Mouse (Mus musculus) liver, embryonic 15.5 days (tissue): ENCODE measurements around the gene Fam173b. TPM values are rescaled to one million over a fixed set of nuclear protein-coding genes. Genes with fewer than 3 reads are reported as not detected.

ENCODE experiments used
- ATAC-seq: fragments of 200-750 bp; cut with Nextera tagmentation; 2 replicates; pipeline ENCODE4 v1.8.0; 2017; ENCODE audit warnings: moderate number of reproducible peaks, mild to moderate bottlenecking, moderate library complexity; ENCODE audit not compliant: insufficient read depth
- H3K27ac ChIP-seq: fragments of 300-500 bp; sonication (generic); replicated peaks from 2 replicates; pipeline ENCODE4 v1.5.1; 2015; ENCODE audit warnings: mild to moderate bottlenecking, inconsistent platforms
- H3K27me3 ChIP-seq: fragments of 300-500 bp; sonication (generic); 2 replicates; pipeline ENCODE4 v1.6.1; 2015; ENCODE audit warnings: mild to moderate bottlenecking, inconsistent platforms
- H3K36me3 ChIP-seq: fragments of 300-500 bp; sonication (generic); replicated peaks from 2 replicates; pipeline ENCODE4 v1.6.1; 2015; ENCODE audit warnings: moderate library complexity, mild to moderate bottlenecking, inconsistent platforms
- H3K4me1 ChIP-seq: fragments of 300-500 bp; sonication (generic); replicated peaks from 2 replicates; pipeline ENCODE4 v1.6.1; 2015; ENCODE audit warnings: inconsistent platforms
- H3K4me2 ChIP-seq: fragments of 300-500 bp; sonication (generic); 2 replicates; pipeline ENCODE4 v1.6.1; 2015; ENCODE audit warnings: moderate library complexity, mild to moderate bottlenecking, inconsistent platforms
- H3K4me3 ChIP-seq: fragments of 300-500 bp; sonication (generic); replicated peaks from 2 replicates; pipeline ENCODE4 v1.5.1; 2015; ENCODE audit warnings: mild to moderate bottlenecking, inconsistent platforms
- H3K9ac ChIP-seq: fragments of 300-500 bp; sonication (generic); 2 replicates; pipeline ENCODE4 v1.6.1; 2015; ENCODE audit warnings: moderate library complexity, mild to moderate bottlenecking, inconsistent platforms
- H3K9me3 ChIP-seq: fragments of 300-500 bp; sonication (generic); replicated peaks from 2 replicates; pipeline ENCODE4 v1.6.1; 2016; ENCODE audit warnings: inconsistent platforms
- whole genome bisulfite sequencing: fragments of 180-500 bp; shearing (Covaris S2); methylation state at CpG from one replicate; pipeline ENCODE4 v1.1.7; 2015; ENCODE audit warnings: mixed read lengths; ENCODE audit not compliant: insufficient replicate concordance; 5-methylcytosine and 5-hydroxymethylcytosine counted together
- polyA plus RNA-seq: library from polyadenylated mRNA; unstranded; fragments of >200 nt; fragmentation: Nextera tagmentation; extraction: Ambion mirVana; gene quantifications from 2 replicates; pipeline ENCODE4 v1.2.1, GENCODE M21; 2015

Gene Fam173b
- polyA plus RNA-seq, 1 experiment from 2014 or later: 8.3 TPM

DNA sequence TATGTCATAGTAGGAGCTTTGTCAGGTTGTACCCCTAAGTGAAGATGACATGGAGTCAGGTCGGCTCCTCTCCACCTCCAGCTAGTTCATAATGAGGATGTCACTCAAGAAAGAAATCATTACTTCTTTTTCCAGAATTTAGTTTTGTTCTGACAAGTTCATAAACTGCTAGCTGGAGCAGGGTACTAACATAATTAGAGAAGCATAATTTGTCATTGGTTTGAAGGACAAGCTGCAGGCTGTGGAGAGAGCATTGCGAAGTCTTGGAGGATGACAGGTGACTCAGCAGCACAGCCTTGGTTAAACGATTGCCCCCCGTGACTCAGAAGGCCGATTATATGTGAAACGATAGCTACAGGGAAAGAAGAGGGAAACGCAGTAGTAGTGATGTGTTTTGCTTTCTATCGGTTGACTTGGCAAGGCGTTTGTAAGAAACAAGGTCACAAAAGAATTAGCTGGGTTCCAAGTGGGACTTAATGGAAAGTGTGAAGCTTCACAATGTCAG, 34.5 kb downstream of the Fam173b start:
- no peak overlapping the region for H3K4me2 ChIP-seq
- ATAC-seq: no peak
- H3K27me3 ChIP-seq: no peaks in the 10 kb centered on the region
- H3K4me3 ChIP-seq: no peak overlapping the region
- no peaks in the 10 kb centered on the region for H3K4me1 ChIP-seq
- no peak overlapping the region for H3K27ac ChIP-seq
- H3K36me3 ChIP-seq: no peaks in the 10 kb centered on the region
- no peaks in the 10 kb centered on the region for H3K9me3 ChIP-seq
- 66% methylated on average over 9 of the region's 9 CpGs for WGBS
- H3K9ac ChIP-seq: no peak overlapping the region

DNA sequence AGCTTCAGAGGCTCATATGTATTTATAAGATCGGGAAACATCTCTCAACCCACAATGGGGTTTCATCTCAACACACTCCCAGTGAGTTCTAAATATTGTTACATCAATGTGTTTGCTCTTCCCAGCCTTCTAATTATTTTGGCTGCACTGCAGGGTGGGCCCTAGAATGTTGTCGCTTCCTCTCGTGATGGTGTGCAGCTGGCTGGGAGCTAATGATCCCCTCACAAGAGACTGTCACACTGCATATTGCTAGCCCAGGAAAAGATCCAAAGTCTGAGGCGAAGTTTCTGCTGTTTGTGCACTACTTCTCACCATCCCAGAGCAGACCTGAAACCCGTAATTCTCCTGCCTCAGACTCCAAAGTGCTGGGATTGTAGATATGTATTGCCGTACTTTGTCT, 45.6 kb downstream of the Fam173b start:
- no peaks in the 10 kb centered on the region for H3K9me3 ChIP-seq
- H3K9ac ChIP-seq: no peak overlapping the region
- 63% methylated on average over 6 of the region's 6 CpGs for WGBS
- no peaks in the 10 kb centered on the region for H3K4me1 ChIP-seq
- no peak overlapping the region for H3K27ac ChIP-seq
- no peaks in the 10 kb centered on the region for H3K27me3 ChIP-seq
- H3K4me3 ChIP-seq: no peak overlapping the region
- H3K4me2 ChIP-seq: no peak overlapping the region
- H3K36me3 ChIP-seq: no peaks in the 10 kb centered on the region
- ATAC-seq: no peak

DNA sequence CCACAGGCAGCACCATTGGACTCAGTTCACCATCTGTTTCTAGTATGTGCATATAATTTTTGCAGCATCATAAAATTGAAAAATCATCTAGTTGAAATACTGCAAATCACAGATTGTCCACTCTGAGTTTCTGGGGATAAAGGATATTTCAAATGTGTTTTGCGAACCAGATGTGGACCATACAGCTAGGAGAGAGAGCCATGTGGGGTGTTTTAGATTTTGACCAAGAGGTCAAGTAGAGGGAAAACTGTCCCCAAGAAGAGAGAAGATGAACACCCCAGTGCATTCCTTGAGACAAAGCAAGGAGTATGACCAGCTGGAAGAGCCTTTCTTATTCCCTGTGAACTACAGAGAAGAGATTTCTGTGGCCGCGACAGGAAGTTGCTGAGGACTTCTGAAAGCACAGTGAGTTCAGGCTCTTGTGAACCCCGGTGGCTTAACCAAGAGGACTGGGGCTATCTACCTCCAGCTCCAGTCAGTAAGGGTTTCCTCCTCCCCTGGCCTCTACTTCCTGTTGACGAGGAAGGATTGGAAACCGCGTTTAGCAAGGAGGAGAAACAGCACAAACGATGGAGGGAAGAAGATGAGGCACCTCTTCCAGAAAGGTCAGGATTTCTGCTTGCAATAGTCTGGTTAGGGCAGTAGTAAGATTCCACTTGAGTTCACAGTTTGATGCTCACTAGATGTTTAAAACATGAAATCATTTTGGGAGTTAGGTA, 46.4 kb downstream of the Fam173b start:
- no peak overlapping the region for H3K27ac ChIP-seq
- H3K27me3 ChIP-seq: no peaks in the 10 kb centered on the region
- H3K9me3 ChIP-seq: no peaks in the 10 kb centered on the region
- H3K4me2 ChIP-seq: no peak overlapping the region
- H3K36me3 ChIP-seq: no peaks in the 10 kb centered on the region
- WGBS: 20% methylated on average over 8 of the region's 8 CpGs
- H3K9ac ChIP-seq: no peak overlapping the region
- H3K4me1 ChIP-seq: no peaks in the 10 kb centered on the region
- ATAC-seq: no peak
- no peak overlapping the region for H3K4me3 ChIP-seq

DNA sequence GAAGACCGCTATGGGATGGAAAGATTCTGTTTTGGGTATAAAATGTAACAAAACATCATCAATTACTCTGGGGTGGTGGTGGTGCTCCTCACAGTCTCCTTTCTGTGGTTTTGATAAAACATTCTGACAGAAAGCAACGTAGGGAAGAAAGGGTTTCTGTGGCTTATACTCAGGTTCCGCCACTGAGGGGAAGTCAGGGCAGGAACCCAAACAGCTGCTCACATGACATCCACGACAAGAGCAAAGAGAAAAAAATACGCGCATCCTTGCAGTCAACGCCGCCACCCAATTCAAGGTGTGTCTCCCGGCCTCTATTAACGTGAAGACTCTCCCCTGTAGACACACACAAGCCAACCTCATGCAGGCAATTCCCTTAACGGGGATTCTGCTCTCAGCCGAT, 48.0 kb downstream of the Fam173b start:
- no peak overlapping the region for H3K4me2 ChIP-seq
- 60% methylated on average over 12 of the region's 12 CpGs for WGBS

DNA sequence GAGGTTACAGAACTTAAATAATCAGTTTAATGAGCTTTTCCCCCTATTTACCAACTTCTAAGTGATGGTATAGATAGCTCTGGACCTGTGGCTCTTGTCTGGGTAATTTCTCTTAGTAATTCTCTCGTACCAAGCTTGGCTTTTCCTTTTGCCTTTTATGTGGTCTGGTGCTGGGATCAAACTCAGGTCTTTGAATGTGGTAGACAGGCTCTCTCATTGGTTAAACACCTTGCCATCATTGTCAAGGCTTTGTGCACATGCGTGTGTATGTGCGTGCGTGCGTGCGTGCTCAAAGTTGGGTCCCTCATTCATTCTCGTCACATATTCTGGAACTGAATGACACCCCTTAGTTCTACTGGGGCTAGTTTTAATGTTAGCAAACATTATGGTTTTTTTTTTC, 49.2 kb downstream of the Fam173b start:
- no peak overlapping the region for H3K27ac ChIP-seq
- no peaks in the 10 kb centered on the region for H3K27me3 ChIP-seq
- no peaks in the 10 kb centered on the region for H3K4me1 ChIP-seq
- no peak overlapping the region for H3K4me3 ChIP-seq
- H3K36me3 ChIP-seq: no peaks in the 10 kb centered on the region
- 82% methylated on average over 7 of the region's 7 CpGs for WGBS
- no peak for ATAC-seq
- no peak overlapping the region for H3K9ac ChIP-seq
- H3K4me2 ChIP-seq: no peak overlapping the region
- no peaks in the 10 kb centered on the region for H3K9me3 ChIP-seq

More for the DNA sequence above, 48.0 kb downstream of the Fam173b start:
- Histone ChIP-seq H3K27ac (no peak overlapping the region), H3K4me1 (no peaks in the 10 kb centered on the region), H3K36me3 (no peaks in the 10 kb centered on the region), H3K9me3 (no peaks in the 10 kb centered on the region), H3K4me3 (no peak overlapping the region), H3K9ac (no peak overlapping the region), H3K27me3 (no peaks in the 10 kb centered on the region)
- ATAC-seq: no peak

DNA sequence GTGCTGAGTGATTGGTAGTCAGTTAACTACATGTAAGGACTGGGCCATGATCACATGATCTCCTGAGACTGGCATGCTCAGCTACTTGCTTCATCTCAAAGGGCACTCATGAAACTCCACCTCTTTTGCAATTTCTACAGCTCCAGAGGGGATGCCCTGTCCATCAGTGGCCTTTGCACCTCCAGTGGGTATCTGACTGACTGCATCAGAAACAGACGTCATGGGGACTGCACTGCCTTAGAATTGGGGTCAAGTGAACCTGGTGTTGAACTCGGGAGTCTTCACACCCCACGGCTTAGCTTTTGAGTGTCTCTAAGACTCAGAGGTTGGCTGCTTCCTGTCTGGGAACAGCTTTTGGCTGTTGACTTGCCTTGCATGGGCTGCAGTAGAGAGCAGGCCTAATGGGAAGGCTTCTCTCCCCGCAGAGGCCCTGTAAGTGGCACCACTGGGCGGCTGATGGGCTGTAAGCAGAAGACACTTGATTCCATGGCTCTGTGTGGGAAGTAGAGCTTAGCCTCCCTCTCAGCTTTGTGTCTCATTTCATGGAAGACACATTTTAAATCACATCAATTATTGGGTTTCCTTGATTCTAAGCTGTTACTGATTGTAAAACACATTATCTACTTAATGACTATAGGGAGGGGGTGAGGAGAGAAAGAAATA, 58.6 kb downstream of the Fam173b start:
- Histone ChIP-seq H3K9me3 (no peaks in the 10 kb centered on the region), H3K9ac (no peak overlapping the region), H3K27ac (no peak overlapping the region), H3K27me3 (no peaks in the 10 kb centered on the region), H3K36me3 (no peaks in the 10 kb centered on the region), H3K4me3 (no peak overlapping the region), H3K4me1 (no peaks in the 10 kb centered on the region), H3K4me2 (no peak overlapping the region)
- no peak for ATAC-seq
- 56% methylated on average over 5 of the region's 5 CpGs for WGBS

DNA sequence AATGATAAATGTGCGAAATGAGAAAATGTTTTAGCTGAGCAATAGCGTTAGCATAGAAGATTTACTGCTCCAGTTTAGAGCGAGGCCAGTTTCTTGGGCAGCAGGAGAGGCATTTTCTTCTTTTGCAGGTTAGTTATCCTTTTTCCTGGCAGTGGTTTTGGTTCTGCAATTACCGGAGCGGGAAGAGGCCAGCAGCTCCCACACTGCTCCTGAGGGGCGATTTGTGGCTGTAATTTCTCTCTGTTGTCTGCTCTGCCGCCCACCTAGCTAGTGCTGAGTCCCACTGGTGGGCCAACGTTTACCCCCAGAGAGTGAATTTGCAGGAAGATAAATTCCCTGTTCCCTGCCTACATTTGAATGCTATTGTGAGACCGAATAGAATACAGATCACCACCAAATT, 59.2 kb downstream of the Fam173b start:
- 60% methylated on average over 9 of the region's 9 CpGs for WGBS
- Histone ChIP-seq H3K27me3 (no peaks in the 10 kb centered on the region), H3K4me1 (no peaks in the 10 kb centered on the region), H3K9me3 (no peaks in the 10 kb centered on the region), H3K36me3 (no peaks in the 10 kb centered on the region), H3K4me2 (no peak overlapping the region), H3K9ac (no peak overlapping the region), H3K27ac (no peak overlapping the region), H3K4me3 (no peak overlapping the region)
- ATAC-seq: no peak

DNA sequence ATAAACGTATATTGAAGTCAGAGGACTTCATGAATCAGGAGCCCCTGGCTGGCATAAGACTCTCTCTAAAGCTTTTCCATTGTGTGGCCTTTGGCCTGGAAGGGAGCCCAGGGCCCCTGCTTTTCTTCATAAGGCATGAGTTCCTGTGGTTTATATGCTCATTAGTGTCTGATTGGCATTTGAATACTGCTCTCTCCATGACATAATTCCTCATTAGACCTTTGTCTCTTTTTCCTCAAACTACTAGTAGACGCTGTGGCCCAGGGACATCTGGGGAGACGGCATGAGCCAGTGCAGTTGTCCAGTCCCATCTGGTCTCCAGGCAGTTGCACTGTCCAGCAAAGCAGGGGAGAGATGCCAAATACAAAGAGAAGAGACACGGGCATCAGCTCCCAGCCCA, 60.1 kb downstream of the Fam173b start:
- no peaks in the 10 kb centered on the region for H3K27me3 ChIP-seq
- H3K36me3 ChIP-seq: no peaks in the 10 kb centered on the region
- no peaks in the 10 kb centered on the region for H3K4me1 ChIP-seq
- no peak overlapping the region for H3K4me2 ChIP-seq
- no peak overlapping the region for H3K4me3 ChIP-seq
- WGBS: 62% methylated on average over 4 of the region's 4 CpGs
- no peak overlapping the region for H3K27ac ChIP-seq
- no peak overlapping the region for H3K9ac ChIP-seq
- no peak for ATAC-seq
- no peaks in the 10 kb centered on the region for H3K9me3 ChIP-seq

DNA sequence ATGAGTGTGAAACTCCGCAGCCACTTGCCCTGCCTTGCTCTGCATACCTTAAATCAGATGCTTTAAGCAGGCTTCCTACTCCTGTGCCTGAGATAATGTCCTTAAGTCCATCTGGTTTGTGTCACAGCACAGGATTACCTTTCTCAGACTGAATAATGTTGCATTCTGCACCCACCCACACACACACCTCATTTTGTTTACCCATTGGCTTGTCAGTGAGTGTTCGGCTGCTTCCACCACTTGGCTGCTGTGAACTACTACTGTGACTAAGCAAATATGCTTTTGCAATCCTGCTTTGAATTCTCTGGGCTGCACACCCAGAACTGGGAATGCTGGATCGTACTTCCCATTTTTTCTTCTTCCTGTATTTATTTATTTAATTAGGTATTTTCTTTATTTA, 61.4 kb downstream of the Fam173b start:
- WGBS: 63% methylated on average over 3 of the region's 3 CpGs
- peak; percentile 49; the same call in 1 of the 2 replicates for ATAC-seq
- no peak overlapping the region for H3K4me3 ChIP-seq

More for the DNA sequence above, 61.4 kb downstream of the Fam173b start:
- Histone ChIP-seq H3K36me3 (no peaks in the 10 kb centered on the region), H3K4me1 (no peaks in the 10 kb centered on the region), H3K9me3 (no peaks in the 10 kb centered on the region), H3K27ac (no peak overlapping the region), H3K9ac (no peak overlapping the region), H3K27me3 (no peaks in the 10 kb centered on the region), H3K4me2 (no peak overlapping the region)
